Mouse (Mus musculus): ENCODE results near the gene Plekhj1. TPM values are rescaled to one million over a fixed set of nuclear protein-coding genes. Genes with fewer than 3 reads are reported as not detected.
A peak's percentile ranks its signal among the peaks of the same experiment; 100 is the strongest.
"Not testable (repeated sequence)": the region's sequence is repeated elsewhere in the genome, so short reads cannot be mapped to it uniquely, and the experiment has no call there.

Plekhj1 gene
- polyA plus RNA-seq, 1 experiment from 2014 or later: 184 TPM

DNA sequence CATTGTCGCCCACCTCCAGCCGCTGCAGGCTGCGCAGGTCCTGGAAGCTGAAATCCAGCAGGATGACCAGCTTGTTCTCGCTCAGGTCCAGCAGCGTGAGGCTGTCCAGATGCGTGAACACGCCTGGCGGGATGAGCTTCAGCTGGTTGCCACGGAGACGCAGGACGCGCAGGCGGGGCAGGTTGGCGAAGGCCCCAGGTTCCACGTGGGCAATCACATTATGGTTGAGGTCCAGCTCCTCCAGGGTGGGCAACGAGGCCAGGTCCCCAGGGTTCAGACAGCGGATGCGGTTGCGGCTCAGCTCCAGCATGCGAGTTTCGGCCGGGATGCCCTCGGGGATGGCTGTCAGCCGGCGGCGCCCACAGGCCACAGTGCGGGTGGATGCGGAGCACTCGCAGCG is 37.2 kb upstream of the Plekhj1 start:
- DNase-seq (ENCODE audit: low spot score): no peak
- Histone ChIP-seq H3K36me3 (peaks cover 5% of the 10 kb centered on the region), H3K4me1 (peaks cover 75% of the 10 kb centered on the region), H3K4me3 (peak overlapping the region; percentile 28), H3K27ac (replicated peaks) (peak overlapping the region; percentile 28), H3K27me3 (ENCODE audit: low read depth, poor library complexity, severe bottlenecking) (peaks cover 66% of the 10 kb centered on the region), H3K9me3 (replicated peaks) (peaks cover 12% of the 10 kb centered on the region)
- 57% methylated on average over 30 of the region's 30 CpGs for WGBS

DNA sequence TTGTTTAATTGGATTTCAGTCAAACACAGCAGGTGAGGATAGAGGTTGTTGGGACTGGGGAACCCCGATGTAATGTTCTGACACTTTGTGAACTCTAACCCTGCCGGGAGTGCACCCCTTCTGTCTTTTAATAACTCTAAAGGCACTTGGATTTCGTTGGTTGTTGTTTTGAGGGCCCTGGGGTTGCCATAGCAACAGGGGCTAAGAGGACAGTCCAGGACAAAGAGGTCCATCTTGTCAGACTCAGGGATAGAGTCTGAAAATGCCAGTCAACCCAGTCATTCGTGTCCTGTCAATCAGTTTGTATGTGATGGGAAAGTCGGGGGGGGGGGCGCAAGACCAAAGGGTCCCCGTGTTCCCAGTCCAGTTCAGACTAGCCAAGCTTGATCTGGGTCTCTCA is 34.4 kb upstream of the Plekhj1 start:
- peaks cover 31% of the 10 kb centered on the region for H3K36me3 ChIP-seq
- no peak overlapping the region for H3K4me3 ChIP-seq
- 0 out of 2 replicates have a peak overlapping the region, but pooled peaks have one; percentile 49 for H3K27ac ChIP-seq (replicated peaks)
- peaks cover 80% of the 10 kb centered on the region for H3K4me1 ChIP-seq
- 47% methylated on average over 7 of the region's 7 CpGs for WGBS
- no peak for DNase-seq (ENCODE audit: low spot score)
- peaks cover 12% of the 10 kb centered on the region for H3K9me3 ChIP-seq (replicated peaks)
- peaks cover 50% of the 10 kb centered on the region for H3K27me3 ChIP-seq (ENCODE audit: low read depth, poor library complexity, severe bottlenecking)

DNA sequence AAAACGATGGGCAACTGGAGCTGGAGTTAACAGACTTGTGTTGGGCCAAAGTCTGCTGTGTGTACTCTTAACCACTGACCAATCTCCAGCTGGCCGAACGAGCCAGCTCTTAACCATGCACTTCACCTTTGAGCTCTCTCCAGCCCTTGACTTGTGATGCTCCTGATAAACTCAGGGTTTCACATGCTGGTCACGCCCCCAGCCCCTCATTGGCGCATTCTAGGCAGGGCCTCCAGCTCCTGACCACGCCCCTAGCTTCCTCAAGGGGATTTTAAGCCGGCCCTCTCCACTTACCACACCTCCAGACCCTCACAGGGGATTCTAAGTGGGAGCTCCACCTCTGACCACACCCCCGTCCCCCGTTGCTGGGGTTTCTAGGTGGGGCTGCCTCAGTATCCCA is 32.7 kb upstream of the Plekhj1 start:
- peak overlapping the region; percentile 22 for H3K4me3 ChIP-seq
- peaks cover 12% of the 10 kb centered on the region for H3K9me3 ChIP-seq (replicated peaks)
- peaks cover 76% of the 10 kb centered on the region for H3K4me1 ChIP-seq
- peaks cover 34% of the 10 kb centered on the region for H3K27me3 ChIP-seq (ENCODE audit: low read depth, poor library complexity, severe bottlenecking)
- DNase-seq (ENCODE audit: low spot score): peak; percentile 81
- WGBS: 3% methylated on average over 9 of the region's 9 CpGs
- peaks cover 34% of the 10 kb centered on the region for H3K36me3 ChIP-seq
- peak overlapping the region; percentile 10 for H3K27ac ChIP-seq (replicated peaks)

DNA sequence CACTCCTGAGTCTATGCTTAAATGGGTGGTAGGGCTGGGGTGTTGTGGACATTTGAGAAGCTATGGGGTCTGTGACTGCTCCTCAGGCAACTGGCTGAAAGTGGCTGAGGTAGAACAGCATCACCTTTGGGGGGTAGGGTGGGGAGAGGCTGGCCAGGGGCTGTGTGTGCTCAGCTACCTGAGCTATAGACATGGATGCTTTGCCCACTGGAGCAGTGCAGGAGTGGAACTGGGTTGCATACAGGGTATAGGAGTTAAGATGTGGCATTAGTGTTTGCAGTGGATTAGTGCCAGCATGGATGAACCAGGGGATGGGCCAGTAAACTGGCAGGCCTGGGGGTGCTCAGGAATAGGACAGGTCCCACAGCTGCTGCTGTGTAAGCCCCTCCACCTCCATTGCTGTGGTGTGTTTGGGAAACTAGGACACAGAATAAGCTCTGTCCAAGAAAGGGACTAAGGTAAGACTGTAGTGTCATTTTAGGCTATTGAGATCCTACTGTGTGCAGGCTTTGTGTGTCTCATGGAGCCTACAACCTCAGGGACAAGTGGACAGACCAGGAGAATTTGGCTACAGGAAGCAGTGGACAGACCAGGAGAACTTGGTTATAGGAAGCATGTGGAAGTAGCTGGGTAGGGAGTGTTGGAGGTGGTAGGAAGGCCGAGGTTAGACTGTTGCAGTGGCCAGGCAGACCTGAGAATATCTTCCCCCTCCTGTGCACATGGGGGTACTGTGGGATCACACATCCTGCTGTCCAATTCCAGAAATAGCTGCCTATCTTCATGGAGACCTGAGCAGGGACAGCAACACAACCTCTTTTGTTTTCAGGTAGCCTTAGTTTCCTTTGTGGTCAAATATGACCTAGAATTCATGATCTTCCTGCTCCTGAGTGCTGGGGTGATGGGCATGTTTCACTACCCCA is 31.2 kb upstream of the Plekhj1 start:
- no peak for DNase-seq (ENCODE audit: low spot score)
- Histone ChIP-seq H3K4me3 (peak overlapping the region; percentile 12; the same call in 1 of the 2 replicates), H3K27ac (replicated peaks) (no peak overlapping the region), H3K9me3 (replicated peaks) (peaks cover 4% of the 10 kb centered on the region), H3K27me3 (ENCODE audit: low read depth, poor library complexity, severe bottlenecking) (peaks cover 19% of the 10 kb centered on the region), H3K36me3 (peaks cover 34% of the 10 kb centered on the region), H3K4me1 (peaks cover 70% of the 10 kb centered on the region)
- 44% methylated on average over 1 of the region's 1 CpGs for WGBS

DNA sequence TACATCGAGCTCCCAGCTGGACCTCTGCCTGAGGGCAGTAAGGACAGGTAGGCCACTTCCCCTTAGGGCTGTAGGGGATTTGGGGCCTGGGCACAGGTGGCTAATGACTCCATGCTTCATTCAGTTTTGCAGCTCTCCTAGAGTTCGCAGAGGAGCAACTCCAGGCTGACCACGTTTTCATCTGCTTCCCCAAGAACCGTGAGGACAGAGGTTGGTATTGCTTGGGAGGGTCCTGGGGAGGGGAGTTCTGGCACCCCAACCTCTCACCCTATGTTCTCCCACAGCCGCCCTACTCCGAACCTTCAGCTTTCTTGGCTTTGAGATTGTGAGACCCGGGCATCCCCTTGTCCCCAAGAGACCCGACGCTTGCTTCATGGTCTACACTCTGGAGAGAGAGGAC is 30.2 kb upstream of the Plekhj1 start:
- 87% methylated on average over 9 of the region's 9 CpGs for WGBS
- peaks cover 31% of the 10 kb centered on the region for H3K36me3 ChIP-seq
- not testable (repeated sequence) for H3K9me3 ChIP-seq (replicated peaks); H3K27me3 ChIP-seq (ENCODE audit: low read depth, poor library complexity, severe bottlenecking); H3K27ac ChIP-seq (replicated peaks); DNase-seq (ENCODE audit: low spot score)
- H3K4me3 ChIP-seq: peak overlapping the region; percentile 93
- H3K4me1 ChIP-seq: peaks cover 66% of the 10 kb centered on the region

DNA sequence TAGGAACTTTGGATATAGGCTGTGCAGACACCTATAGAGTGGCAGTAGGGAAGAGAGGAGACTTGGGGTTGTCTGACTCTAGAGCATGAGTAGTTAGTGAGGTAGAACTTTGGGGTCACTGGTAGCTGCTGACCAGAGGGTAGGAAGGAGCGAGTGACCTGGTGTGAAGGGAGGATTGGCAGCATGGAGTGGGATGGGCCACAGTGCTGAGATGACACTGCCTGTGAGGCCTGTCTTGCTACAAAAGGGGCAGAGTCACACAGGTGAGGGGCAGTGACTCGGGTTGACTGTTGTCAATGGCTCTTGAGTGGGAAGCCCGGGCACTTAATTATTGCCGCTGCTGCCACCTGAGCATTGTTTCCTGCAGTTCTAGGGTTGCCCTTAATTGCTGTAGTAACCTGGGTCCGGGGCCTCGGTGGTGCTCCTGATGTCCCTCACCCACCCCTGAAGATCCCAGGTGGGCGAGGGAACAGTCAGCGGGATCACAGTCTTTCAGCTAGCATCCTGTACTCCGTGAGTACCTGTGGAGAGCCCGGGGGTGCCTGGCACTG is 29.5 kb upstream of the Plekhj1 start:
- Histone ChIP-seq H3K27me3 (ENCODE audit: low read depth, poor library complexity, severe bottlenecking) (peaks cover 2% of the 10 kb centered on the region; the same call in 1 of the 2 replicates), H3K36me3 (peaks cover 31% of the 10 kb centered on the region), H3K27ac (replicated peaks) (no peak overlapping the region), H3K9me3 (replicated peaks) (no peaks in the 10 kb centered on the region), H3K4me3 (peak overlapping the region; percentile 93), H3K4me1 (peaks cover 60% of the 10 kb centered on the region)
- WGBS: 90% methylated on average over 10 of the region's 10 CpGs
- no peak for DNase-seq (ENCODE audit: low spot score)

DNA sequence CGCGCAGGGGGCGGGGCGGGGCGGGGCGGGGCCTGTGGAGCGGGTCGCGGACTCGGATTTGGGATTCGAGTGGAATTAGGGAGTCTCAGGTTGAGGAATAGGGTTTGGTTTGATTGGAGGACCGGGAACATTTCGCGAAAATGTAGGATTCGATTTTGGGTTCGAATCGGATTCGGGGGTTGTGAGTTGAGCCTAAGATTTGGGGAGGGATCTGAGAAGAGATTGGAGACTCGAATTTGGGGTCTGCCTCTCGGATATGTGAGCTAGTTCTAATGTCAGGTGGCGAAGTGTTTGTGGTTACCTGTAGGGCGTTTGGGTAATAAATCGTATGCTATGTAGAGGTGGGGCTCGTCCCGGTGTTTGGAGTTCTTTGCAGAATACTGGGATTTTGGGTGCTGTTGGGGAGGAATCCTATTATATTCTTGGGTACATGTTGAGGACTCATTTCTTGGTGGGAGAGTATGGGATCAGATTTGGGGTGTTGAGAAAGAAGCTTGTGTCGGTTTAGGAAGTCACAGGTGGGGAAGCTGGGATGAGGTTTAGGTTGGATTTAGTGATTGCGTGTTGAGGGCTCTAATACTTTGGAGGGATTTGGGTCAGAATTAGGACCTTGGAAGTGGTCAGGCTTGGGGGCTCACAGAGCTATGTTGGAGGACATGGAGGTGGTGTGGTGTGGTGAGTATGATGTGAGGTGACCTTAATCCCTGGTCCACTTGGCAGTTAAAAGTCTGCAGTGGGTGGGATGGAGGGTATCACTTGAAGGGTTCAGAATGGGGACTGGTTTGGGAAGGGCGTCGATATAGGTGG is 28.8 kb upstream of the Plekhj1 start:
- H3K4me3 ChIP-seq: peak overlapping the region; percentile 93
- H3K9me3 ChIP-seq (replicated peaks): no peaks in the 10 kb centered on the region
- H3K4me1 ChIP-seq: peaks cover 53% of the 10 kb centered on the region
- peak overlapping the region; percentile 96 for H3K27ac ChIP-seq (replicated peaks)
- H3K36me3 ChIP-seq: peaks cover 31% of the 10 kb centered on the region
- H3K27me3 ChIP-seq (ENCODE audit: low read depth, poor library complexity, severe bottlenecking): no peaks in the 10 kb centered on the region
- WGBS: 8% methylated on average over 29 of the region's 29 CpGs
- no peak for DNase-seq (ENCODE audit: low spot score)

DNA sequence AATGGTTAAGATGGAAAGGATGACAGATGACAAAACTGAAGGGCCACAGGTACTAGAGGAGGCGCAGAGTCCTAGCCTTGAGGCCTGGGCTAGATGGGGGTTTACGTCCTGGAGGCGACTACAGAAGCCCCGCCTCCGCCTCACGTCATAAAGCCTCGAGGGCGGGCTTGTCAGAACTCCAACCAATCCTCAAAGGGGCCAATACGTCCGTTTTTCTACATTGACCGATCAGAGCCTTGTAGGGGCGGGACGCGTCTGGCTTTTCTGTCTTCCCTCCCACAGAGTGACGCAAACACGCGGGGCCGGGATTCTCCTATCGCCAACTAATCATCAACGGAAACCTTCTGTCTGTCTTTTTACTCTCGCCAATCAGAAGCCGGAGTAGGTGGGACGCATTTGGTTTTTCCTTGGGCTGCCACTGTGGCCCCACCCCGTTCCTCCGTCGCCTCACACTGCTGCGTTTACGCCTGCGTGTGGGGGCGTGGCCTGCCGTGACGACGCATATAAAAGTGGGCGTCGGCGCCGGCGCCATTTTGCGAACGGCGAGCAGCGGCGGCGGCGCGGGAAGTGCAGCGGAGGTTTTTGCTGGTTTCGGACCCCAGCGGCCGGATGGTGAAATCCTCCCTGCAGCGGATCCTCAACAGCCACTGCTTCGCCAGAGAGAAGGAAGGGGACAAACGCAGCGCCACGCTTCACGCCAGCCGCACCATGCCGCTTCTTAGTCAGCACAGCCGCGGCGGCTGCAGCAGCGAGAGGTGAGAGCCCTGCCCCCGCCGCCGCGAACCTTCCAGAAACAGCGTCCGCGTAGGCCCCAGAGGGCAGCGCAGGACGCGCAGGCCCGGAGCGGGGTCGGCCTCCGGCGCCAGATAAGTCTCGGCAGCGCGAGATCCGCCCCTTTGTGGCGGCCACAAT is 28.0 kb upstream of the Plekhj1 start, which contains the start of gene Oaz1:
Oaz1 (plus strand) TSS at position 506 of the 912 bp plus-strand sequence.
- Histone ChIP-seq H3K27me3 (ENCODE audit: low read depth, poor library complexity, severe bottlenecking) (no peaks in the 10 kb centered on the region), H3K4me3 (peak within 1 kb of the TSS; percentile 93), H3K27ac (replicated peaks) (peak within 1 kb of the TSS; percentile 96), H3K36me3 (peaks cover 31% of the 10 kb centered on the region), H3K4me1 (peaks cover 45% of the 10 kb centered on the region), H3K9me3 (replicated peaks) (no peaks in the 10 kb centered on the region)
- WGBS: under 1% methylated on average over 80 of the region's 82 CpGs
- DNase-seq (ENCODE audit: low spot score): peak; percentile 98

DNA sequence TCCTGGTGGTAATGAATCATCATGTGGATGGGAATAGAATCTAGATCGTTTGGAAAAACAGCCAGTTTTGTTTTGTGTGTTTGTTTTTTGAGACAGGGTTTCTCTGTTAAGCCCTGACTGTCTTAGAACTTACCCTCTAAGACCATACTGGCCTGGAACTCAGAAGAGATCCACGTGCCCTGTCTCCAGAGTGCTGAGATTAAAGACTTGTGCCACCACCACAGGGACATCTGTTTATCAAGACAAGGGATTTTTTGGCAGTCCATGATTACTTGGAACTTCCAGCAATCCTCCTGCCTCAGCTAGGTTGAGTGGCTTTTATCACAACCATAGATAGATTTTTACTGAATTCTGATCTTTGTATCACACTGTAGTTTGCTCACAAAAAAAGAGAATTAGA is 26.4 kb upstream of the Plekhj1 start:
- H3K4me1 ChIP-seq: peaks cover 29% of the 10 kb centered on the region

DNA sequence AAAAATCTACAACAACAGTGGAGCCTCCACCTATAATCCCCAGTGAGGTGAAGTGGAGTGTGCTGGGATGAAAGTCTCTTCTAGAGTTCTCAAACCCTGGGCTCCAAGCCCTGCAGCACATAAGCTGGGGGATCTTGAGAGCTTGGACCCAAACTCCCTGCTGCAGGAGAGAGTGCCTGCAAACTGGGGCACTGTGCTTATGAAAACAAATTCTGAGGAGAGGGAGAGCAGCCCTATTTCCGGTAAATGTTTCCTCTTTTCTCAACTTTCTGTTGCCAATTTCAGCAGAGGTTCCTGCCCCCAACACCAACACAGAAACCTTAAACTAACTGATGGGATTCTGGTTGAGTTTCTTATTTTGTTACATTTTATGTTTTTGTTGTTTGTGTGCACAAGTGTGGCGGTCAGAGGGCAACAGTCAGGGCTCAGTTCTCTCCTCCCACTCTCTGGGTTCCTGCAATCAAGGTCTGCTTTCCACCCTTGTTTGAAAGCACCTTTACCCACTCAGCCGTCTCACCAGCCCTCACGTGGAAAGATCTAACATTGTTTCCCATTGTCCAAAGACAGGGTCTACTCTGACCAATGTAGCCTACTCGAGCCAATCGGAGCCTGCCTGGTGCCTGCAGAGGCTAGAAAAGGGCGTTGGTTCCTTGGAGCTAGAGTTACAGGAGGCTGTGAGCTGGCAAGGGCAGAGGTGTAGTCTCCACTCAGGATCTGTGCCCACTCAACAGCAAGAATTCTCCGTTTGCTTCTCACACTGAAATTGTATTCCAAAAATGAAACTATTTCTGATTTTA is 25.6 kb upstream of the Plekhj1 start:
- Histone ChIP-seq H3K27me3 (ENCODE audit: low read depth, poor library complexity, severe bottlenecking) (no peaks in the 10 kb centered on the region), H3K36me3 (peaks cover 13% of the 10 kb centered on the region), H3K9me3 (replicated peaks) (no peaks in the 10 kb centered on the region), H3K27ac (replicated peaks) (no peak overlapping the region), H3K4me1 (peaks cover 22% of the 10 kb centered on the region), H3K4me3 (0 out of 2 replicates have a peak overlapping the region, but pooled peaks have one; percentile 9)
- 72% methylated on average over 8 of the region's 8 CpGs for WGBS
- no peak for DNase-seq (ENCODE audit: low spot score)

More for the DNA sequence above, 26.4 kb upstream of the Plekhj1 start:
- Histone ChIP-seq H3K27ac (replicated peaks) (no peak overlapping the region), H3K27me3 (ENCODE audit: low read depth, poor library complexity, severe bottlenecking) (no peaks in the 10 kb centered on the region), H3K9me3 (replicated peaks) (no peaks in the 10 kb centered on the region), H3K4me3 (no peak overlapping the region), H3K36me3 (peaks cover 21% of the 10 kb centered on the region)
- 85% methylated on average over 2 of the region's 2 CpGs for whole genome bisulfite sequencing
- no peak for DNase-seq (ENCODE audit: low spot score)

DNA sequence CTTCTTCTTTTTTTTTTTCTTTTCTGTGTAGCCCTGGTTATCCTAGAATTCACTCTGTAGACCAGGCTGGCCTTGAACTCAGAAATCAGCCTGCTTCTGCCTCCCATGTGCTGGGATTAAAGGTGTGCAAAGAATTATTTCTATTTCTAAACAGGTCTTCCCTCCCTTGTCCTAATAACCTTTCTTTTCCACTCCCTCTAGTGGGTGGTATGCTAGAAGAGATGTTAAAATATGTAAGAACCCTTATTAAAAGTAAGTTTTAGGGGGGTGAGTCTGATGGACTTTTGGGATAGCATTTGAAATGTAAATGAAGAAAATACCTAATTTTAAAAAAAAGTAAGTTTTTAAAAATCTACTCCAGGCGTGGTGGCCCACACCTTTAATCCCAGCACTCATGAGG is 24.9 kb upstream of the Plekhj1 start:
- WGBS: 91% methylated on average over 1 of the region's 1 CpGs
- H3K36me3 ChIP-seq: peaks cover 8% of the 10 kb centered on the region
- no peak overlapping the region for H3K4me3 ChIP-seq
- no peak for DNase-seq (ENCODE audit: low spot score)
- H3K4me1 ChIP-seq: peaks cover 18% of the 10 kb centered on the region
- H3K27me3 ChIP-seq (ENCODE audit: low read depth, poor library complexity, severe bottlenecking): no peaks in the 10 kb centered on the region
- no peaks in the 10 kb centered on the region for H3K9me3 ChIP-seq (replicated peaks)
- H3K27ac ChIP-seq (replicated peaks): no peak overlapping the region

Measured in midbrain, embryonic 10.5 days (tissue).